Mouse (Mus musculus) kidney, adult 2 months (tissue): ENCODE measurements at regions not wholly inside any gene's neighbourhood (a gene's known extent, or its start where the extent isn't known, plus 50 kb on each side); places are given as distances from the start of the nearest gene placed in this dataset.
A peak's percentile ranks its signal among the peaks of the same experiment; 100 is the strongest.

Experiments used
- DNase-seq: peaks from one replicate; pipeline ENCODE4 v3.0.0; 2021
- H3K27ac ChIP-seq: fragments of 200-500 bp; 2 replicates; pipeline ENCODE4 v1.5.1; 2012; ENCODE audit warnings: low read depth, low read length, control low read depth, inconsistent platforms; ENCODE audit not compliant: insufficient read depth
- H3K27me3 ChIP-seq: fragments of 200-500 bp; replicated peaks from 2 replicates; pipeline ENCODE4 v1.6.1; 2012; ENCODE audit warnings: mild to moderate bottlenecking, moderate library complexity, low read length, inconsistent platforms; ENCODE audit not compliant: control insufficient read depth, insufficient read depth
- H3K36me3 ChIP-seq: fragments of 200-500 bp; 2 replicates; pipeline ENCODE4 v1.6.1; 2012; ENCODE audit warnings: mild to moderate bottlenecking, moderate library complexity, low read length, inconsistent platforms; ENCODE audit not compliant: control insufficient read depth, insufficient read depth
- H3K4me1 ChIP-seq: fragments of 200-500 bp; 2 replicates; pipeline ENCODE4 v1.6.1; 2011; ENCODE audit warnings: low read length; ENCODE audit not compliant: control insufficient read depth, insufficient read depth
- H3K4me3 ChIP-seq: fragments of 200-500 bp; 2 replicates; pipeline ENCODE4 v1.5.1; 2011; ENCODE audit warnings: mild to moderate bottlenecking, low read depth, low read length, control low read depth; ENCODE audit not compliant: insufficient read depth
- CTCF ChIP-seq: fragments of 200-500 bp; conservative IDR thresholded peaks from 2 replicates; pipeline ENCODE4 v1.5.1; 2011; ENCODE audit warnings: low read depth, mild to moderate bottlenecking, control low read depth, low read length, moderate library complexity, mixed read lengths; ENCODE audit not compliant: insufficient read depth, insufficient read length
- POLR2A ChIP-seq: fragments of 200-500 bp; IDR thresholded peaks from one replicate; pipeline ENCODE4 v1.6.1; 2011; ENCODE audit warnings: low read depth, low read length, control low read depth
- WGBS: fragments of 180-500 bp; shearing (Covaris S2); methylation state at CpG from one replicate; pipeline ENCODE4 v1.1.7; 2018; 5-methylcytosine and 5-hydroxymethylcytosine counted together

DNA sequence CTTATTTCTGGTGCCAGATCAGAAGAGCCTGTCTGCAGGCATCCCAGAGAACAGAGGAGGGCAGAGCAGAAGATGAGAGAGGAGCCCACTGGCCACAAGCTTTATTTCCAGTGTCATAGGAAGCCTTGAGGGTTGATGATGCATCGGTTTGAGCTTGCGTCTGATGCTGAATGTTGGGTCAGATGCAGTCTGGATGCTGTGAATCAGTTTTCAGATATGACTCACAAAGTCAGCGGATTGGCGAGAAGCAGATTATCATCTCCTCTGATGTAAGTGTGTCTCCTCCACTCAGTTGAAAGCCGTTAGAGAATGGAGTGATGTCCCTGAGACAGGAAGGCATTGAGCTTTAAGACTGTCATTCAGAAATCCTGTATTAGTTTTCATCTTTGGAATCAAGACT, 197.3 kb upstream of the Gm6793 start:
- Histone ChIP-seq H3K4me1 (no peaks in the 10 kb centered on the region), H3K27ac (no peak overlapping the region), H3K27me3 (no peaks in the 10 kb centered on the region), H3K36me3 (no peaks in the 10 kb centered on the region), H3K4me3 (no peak overlapping the region)
- DNase-seq: no peak
- 91% methylated on average over 5 of the region's 5 CpGs for WGBS
- TF ChIP-seq CTCF (no peak), POLR2A (no peak)

DNA sequence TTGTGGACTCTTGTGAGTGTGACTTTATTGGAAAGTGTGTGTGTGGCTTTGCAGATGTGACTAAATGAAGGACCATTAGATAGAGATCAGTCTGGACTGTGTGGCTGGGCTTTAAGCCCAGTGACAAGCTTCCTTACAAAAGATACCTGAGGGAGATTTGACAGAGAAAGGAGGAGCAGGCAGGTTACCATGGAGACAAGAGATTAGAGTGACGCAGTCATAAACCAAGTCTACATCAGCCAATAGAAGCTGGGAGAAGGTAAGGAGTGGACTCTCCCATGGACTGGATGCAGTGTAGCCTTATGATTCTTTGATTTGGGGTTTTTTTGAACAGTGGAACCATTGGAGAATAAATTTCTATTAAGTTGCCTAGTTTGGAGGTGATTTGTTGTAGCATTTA, 181.6 kb upstream of the Gm6793 start:
- H3K4me1 ChIP-seq: no peaks in the 10 kb centered on the region
- no peaks in the 10 kb centered on the region for H3K36me3 ChIP-seq
- H3K27me3 ChIP-seq: no peaks in the 10 kb centered on the region
- DNase-seq: no peak
- H3K27ac ChIP-seq: no peak overlapping the region
- 81% methylated on average over 1 of the region's 1 CpGs for WGBS
- TF ChIP-seq CTCF (no peak), POLR2A (no peak)
- H3K4me3 ChIP-seq: no peak overlapping the region

GRCm38 (mm10) chr8:112195880-112196279, 181.0 kb upstream of the Gm6793 start:
- no peaks in the 10 kb centered on the region for H3K36me3 ChIP-seq
- WGBS: 66% methylated on average over 2 of the region's 2 CpGs
- DNase-seq: no peak
- no peak overlapping the region for H3K4me3 ChIP-seq
- no peak overlapping the region for H3K27ac ChIP-seq
- no peak for TF ChIP-seq POLR2A
- TF ChIP-seq CTCF: no peak
- H3K27me3 ChIP-seq: no peaks in the 10 kb centered on the region
- H3K4me1 ChIP-seq: no peaks in the 10 kb centered on the region

GRCm38 (mm10) chr8:112191846-112192245, 177.0 kb upstream of the Gm6793 start:
- Histone ChIP-seq H3K4me1 (no peaks in the 10 kb centered on the region), H3K27ac (no peak overlapping the region), H3K36me3 (no peaks in the 10 kb centered on the region), H3K27me3 (no peaks in the 10 kb centered on the region), H3K4me3 (no peak overlapping the region)
- DNase-seq: peak; percentile 5
- no peak for TF ChIP-seq CTCF
- no peak for TF ChIP-seq POLR2A
- 69% methylated on average over 3 of the region's 3 CpGs for WGBS

DNA sequence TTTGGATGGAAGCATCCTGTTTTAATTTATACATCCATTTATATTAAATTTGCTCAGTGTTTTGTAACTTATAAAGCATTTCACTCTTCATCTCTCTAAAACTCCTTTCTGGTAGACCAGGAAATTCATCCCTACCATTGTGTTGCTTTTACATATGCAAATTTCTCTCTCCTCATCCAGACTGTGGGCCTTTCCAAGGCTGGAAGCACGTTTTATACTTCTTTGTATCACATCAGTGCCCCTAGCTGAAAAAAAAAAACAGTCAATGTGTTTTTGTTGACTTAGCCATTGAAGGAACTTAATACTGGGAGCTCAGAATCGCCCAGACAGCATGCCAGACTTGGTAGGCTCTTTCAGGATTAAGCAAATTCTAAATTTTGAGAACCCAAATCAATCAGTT, 174.9 kb upstream of the Gm6793 start:
- Histone ChIP-seq H3K27ac (no peak overlapping the region), H3K4me3 (no peak overlapping the region), H3K36me3 (no peaks in the 10 kb centered on the region), H3K4me1 (no peaks in the 10 kb centered on the region), H3K27me3 (no peaks in the 10 kb centered on the region)
- 11% methylated on average over 2 of the region's 2 CpGs for WGBS
- DNase-seq: no peak
- TF ChIP-seq CTCF: no peak
- TF ChIP-seq POLR2A: no peak

GRCm38 (mm10) chr8:112170184-112170583, 155.3 kb upstream of the Gm6793 start:
- WGBS: 98% methylated on average over 1 of the region's 1 CpGs
- Histone ChIP-seq H3K4me3 (no peak overlapping the region), H3K4me1 (no peaks in the 10 kb centered on the region), H3K27me3 (no peaks in the 10 kb centered on the region; the same call in 1 of the 2 replicates), H3K27ac (no peak overlapping the region), H3K36me3 (no peaks in the 10 kb centered on the region)
- TF ChIP-seq POLR2A (no peak), CTCF (no peak)
- no peak for DNase-seq

DNA sequence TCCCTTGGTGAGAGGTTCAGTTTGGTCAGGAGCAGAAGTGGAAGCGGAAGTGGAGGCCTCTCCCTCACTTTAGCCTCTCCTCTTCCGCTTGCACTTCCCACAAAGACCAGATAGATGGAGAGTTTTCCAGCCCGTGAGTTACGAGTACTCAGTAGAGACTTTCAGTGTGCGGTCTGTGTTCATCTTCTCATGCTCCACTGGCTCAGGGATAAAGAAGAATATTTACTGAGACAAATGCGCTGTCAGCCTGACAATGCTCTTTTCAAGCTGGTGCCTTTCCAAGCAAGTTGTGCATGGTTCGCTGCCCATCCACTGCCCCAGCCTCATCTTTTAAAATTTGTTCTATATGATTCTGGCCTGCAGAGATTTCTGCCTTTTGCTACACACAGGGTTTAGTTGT, 141.8 kb upstream of the Gm6793 start:
- Histone ChIP-seq H3K27me3 (no peaks in the 10 kb centered on the region), H3K4me3 (no peak overlapping the region), H3K4me1 (no peaks in the 10 kb centered on the region), H3K36me3 (no peaks in the 10 kb centered on the region), H3K27ac (no peak overlapping the region)
- no peak for DNase-seq
- 64% methylated on average over 7 of the region's 7 CpGs for WGBS
- TF ChIP-seq CTCF (no peak), POLR2A (no peak)

DNA sequence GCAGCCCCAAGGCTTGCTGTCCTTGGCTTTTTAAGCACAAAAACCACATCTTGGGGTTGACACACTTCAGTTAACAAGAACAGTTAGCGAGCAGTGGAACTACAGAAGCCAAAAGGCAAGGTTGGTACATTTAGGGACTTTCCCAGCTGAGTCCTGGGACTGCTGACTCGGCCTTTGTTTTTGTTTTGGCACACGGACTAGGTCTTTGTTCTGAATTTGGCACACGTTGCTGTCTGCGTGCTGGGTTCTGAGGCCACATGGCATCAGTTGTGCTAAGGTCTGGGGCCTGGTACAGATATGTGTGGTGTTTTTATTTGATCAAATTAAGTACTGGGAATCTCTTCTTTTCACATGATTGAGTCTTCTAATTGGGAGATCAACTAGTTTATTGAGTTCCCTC, 124.1 kb upstream of the Gm6793 start:
- H3K27ac ChIP-seq: no peak overlapping the region
- H3K4me3 ChIP-seq: no peak overlapping the region
- no peaks in the 10 kb centered on the region for H3K4me1 ChIP-seq
- 44% methylated on average over 5 of the region's 5 CpGs for WGBS
- H3K27me3 ChIP-seq: no peaks in the 10 kb centered on the region
- TF ChIP-seq CTCF (no peak), POLR2A (no peak)
- DNase-seq: no peak
- no peaks in the 10 kb centered on the region for H3K36me3 ChIP-seq
